Mouse (Mus musculus) ovary, postnatal 14 days (tissue): ENCODE results near the gene Snx27.
A peak's percentile ranks its signal among the peaks of the same experiment; 100 is the strongest.

Source experiments
- DNase-seq: peaks from one replicate; pipeline ENCODE4 v3.0.0; 2022; ENCODE audit warnings: low spot score

Snx27 gene

GRCm38 (mm10) chr3:94567242-94567641, 15.3 kb downstream of the Snx27 start:
- no peak for DNase-seq

GRCm38 (mm10) chr3:94565557-94565956, 17.0 kb downstream of the Snx27 start:
- no peak for DNase-seq

GRCm38 (mm10) chr3:94565127-94565526, 17.4 kb downstream of the Snx27 start:
- DNase-seq: no peak

- DNase-seq: no peak
Observed at GRCm38 (mm10) chr3:94564356-94565010, 18.0 kb downstream of the Snx27 start.

GRCm38 (mm10) chr3:94563163-94563562, 19.4 kb downstream of the Snx27 start:
- no peak for DNase-seq

GRCm38 (mm10) chr3:94559931-94560429, 22.5 kb downstream of the Snx27 start:
- DNase-seq: no peak

GRCm38 (mm10) chr3:94549041-94549440, 33.5 kb downstream of the Snx27 start:
- no peak for DNase-seq

- DNase-seq: no peak
Observed at GRCm38 (mm10) chr3:94537187-94537586, 45.3 kb downstream of the Snx27 start.

GRCm38 (mm10) chr3:94533968-94534367, 48.5 kb downstream of the Snx27 start:
- peak; percentile 14 for DNase-seq

GRCm38 (mm10) chr3:94526731-94527130, 55.8 kb downstream of the Snx27 start:
- no peak for DNase-seq

GRCm38 (mm10) chr3:94506664-94507063, 75.9 kb downstream of the Snx27 start:
- no peak for DNase-seq

- DNase-seq: peak; percentile 22
Observed at GRCm38 (mm10) chr3:94502243-94502642, 80.3 kb downstream of the Snx27 start.

GRCm38 (mm10) chr3:94497162-94497561, 85.4 kb downstream of the Snx27 start:
- DNase-seq: no peak

GRCm38 (mm10) chr3:94487581-94487980, 94.9 kb downstream of the Snx27 start:
- DNase-seq: no peak

- DNase-seq: no peak
Observed at GRCm38 (mm10) chr3:94485922-94486321, 96.6 kb downstream of the Snx27 start.

- no peak for DNase-seq
Observed at GRCm38 (mm10) chr3:94483790-94484439, 98.6 kb downstream of the Snx27 start.

- DNase-seq: no peak
Observed at GRCm38 (mm10) chr3:94482764-94483385, 99.6 kb downstream of the Snx27 start.

GRCm38 (mm10) chr3:94481429-94481828, 101.1 kb downstream of the Snx27 start:
- DNase-seq: no peak

GRCm38 (mm10) chr3:94480291-94480884, 102.1 kb downstream of the Snx27 start, which contains the start of gene Riiad1:
TSS of gene Riiad1 (minus strand) at chr3:94480341.
- no peak for DNase-seq

- no peak for DNase-seq
Observed at GRCm38 (mm10) chr3:94479564-94479963, 103.0 kb downstream of the Snx27 start.

GRCm38 (mm10) chr3:94478591-94479169, 103.8 kb downstream of the Snx27 start:
- DNase-seq: no peak

- no peak for DNase-seq
Observed at GRCm38 (mm10) chr3:94477981-94478422, 104.5 kb downstream of the Snx27 start, which contains the start of gene Celf3. TSS of gene Celf3 (plus strand) at chr3:94478295.
